Mouse (Mus musculus) skeletal muscle tissue, adult 2 months (tissue): ENCODE measurements at regions not wholly inside any gene's neighbourhood (a gene's known extent, or its start where the extent isn't known, plus 50 kb on each side); places are given as distances from the start of the nearest gene placed in this dataset.

Source experiments
- DNase-seq: peaks from one replicate; pipeline ENCODE4 v3.0.0-alpha.2; 2012; ENCODE audit warnings: low read depth, low spot score

DNA sequence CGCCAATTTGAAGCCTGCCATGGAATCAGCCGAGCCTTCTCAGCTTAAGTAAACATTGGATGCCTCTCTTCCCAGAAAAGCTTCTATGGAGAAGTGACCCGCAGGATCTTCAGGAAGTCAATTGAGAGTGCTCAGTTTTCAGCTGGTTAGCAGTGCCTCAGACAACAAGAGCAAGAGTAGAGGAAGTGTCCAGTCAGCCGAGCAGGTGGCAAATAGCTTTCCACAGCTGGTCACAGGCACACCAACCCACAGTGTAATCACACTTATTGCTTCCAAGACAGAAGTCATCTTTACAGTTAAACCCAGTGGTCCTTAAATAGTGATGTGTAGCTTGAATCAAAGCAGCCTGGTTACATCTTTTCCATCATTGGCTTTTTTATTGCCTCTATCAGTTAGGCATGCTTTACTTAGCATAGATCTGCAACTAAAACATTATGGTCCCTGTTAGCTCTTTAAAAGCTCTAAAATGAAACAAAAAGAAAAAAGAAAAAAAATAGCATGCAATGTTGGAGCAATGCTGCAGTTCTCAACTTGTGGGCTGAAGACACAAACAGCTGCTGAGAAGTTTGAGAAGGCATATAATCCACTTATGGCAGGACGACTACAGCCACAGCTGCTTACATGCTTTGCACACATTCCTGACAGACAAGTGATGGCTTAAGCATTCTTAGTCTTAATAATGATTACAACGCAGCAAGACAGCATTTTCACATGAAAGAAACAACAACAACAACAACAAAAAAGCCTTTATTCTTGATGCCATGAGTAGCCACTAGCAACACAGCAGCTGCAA, 444.5 kb downstream of the Tmem135 start:
- no peak for DNase-seq

DNA sequence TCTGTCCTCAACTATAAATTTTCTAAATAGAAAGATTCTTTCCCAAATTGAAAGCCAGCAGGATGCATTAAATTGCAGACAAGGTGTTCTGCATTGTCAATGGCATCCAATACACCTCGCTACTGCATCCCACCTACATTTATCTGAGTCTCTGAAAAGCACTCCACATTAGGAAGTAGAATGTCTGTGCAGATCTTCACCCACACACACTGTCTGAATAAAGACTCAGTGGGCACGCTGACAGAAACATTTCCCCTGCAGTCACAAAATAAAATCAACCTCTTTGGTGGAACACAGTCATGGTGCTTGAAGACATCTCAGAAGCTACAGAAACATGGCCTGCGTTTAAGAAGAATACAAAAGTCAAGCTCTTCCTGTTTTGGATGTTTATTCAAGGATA, 449.0 kb downstream of the Tmem135 start:
- DNase-seq, result no peak

DNA sequence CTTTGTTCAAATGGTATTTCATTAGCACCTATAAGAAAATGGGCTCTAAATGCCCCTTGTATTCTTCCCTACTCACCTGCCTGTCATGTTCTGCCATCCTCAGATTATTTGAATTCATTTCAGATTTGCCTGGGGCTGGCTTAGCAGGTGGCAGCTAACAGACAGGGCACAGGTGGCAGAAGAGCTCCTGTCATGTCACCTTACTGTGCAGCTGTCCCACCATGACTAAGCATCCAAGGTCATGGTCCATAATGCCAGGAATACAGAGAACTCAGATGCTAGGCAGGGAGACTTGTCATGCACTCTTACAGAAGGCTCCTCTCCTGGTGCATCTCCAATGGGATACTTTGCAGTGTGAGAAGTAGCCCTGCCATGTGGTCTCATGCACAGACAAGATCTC, 458.7 kb downstream of the Tmem135 start:
- DNase-seq, result no peak

DNA sequence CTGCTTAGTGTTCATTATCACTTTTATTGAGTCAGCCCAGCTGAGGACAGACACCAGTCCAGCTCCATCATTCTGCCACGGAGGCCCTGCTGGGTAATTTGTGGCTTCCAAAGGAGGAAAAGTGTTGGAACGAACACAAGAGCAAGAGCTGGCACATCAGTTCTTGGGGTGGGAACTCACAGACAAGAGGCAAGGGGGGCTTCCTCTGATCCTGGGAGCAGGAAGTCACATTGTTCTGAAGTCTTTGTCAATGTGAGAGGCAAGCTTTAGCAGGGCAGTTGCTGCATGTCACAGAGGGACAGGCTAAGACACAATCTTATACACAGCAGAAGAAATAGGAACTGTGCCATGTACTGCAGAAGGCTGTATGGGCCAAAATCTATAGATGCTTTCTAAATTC, 459.1 kb downstream of the Tmem135 start:
- no peak for DNase-seq

DNA sequence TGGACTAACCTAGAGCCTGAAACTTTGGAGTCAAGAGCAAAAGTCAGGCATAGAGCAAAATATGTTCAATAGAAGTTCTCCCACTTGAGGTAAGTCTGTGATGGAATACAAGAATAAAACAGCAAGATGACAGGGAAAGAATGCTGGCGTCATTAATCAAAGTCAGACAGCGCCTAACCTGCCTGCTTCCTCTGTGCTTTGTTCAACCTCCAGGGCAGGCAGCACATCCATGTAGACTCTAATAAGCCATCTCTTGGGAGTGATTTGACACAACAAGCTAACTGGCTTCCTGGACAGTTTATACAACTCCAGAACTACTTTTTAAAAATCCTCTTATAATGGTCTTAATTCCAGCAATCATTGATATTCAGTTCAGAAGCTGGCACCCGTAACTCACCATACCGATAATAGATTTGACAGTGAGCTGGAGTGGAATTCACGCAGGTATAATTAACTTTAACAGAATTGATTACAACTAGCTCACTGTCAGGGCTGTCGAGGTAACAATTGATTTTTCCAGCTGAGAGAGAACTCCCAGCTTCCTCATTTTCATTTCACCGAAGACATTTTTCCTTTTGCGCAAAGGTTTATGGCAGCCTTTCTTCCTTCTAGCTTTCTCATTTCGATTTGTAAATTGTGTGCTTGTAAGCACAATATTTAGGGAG, 462.6 kb downstream of the Tmem135 start:
- no peak for DNase-seq

DNA sequence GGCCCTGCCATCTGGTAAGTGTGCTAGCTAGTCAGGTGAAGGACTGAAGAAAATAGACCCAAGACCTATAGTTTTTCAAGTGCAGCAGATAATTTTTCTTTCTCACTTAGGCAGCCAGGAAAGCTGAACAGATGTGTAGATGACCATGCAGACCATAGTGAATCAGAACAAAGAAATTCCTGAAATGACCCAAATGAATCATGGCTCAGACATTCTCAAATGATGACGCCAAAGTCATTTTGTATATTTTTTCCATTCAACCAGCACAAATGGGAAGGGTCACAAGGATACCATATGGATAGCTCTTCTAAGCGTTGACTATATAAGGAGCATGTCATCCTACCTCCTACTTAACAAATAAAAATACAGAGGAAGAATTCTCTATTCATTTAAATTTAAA, 463.8 kb downstream of the Tmem135 start:
- no peak for DNase-seq

DNA sequence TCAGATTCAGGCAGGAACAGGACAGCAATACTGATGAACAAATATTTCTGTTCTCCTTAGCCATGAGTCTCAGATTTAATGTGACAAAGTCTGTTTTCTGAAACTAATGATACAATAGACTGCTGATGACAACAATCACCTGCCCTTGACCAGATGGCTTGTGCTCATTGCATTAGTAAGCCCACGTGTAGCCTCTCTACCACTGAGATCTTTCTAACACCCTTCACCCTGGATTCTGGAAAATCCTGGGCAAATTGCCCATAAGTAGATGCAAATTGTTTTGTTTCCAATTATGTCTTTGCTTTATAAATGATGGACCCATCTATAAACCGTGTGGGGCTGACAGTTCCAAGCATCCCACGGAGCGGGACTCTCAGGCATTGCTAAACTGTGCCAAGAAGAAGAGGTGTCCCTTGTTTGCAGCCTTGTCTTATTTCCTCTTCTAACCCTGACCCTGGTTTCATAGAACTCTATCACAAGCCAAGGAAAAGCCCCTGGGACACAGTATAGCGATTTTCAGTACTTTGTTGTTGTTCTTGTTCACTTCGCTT, 475.7 kb downstream of the Tmem135 start:
- no peak for DNase-seq
